Mouse (Mus musculus) stomach, embryonic 16.5 days (tissue): ENCODE results near the gene March8. TPM values are rescaled to one million over a fixed set of nuclear protein-coding genes. Genes with fewer than 3 reads are reported as not detected.

Experiments
- ATAC-seq: fragments of 200-750 bp; cut with Nextera tagmentation; 2 replicates; pipeline ENCODE4 v1.8.0; 2017; ENCODE audit warnings: moderate number of reproducible peaks, moderate TSS enrichment; ENCODE audit not compliant: insufficient read depth, low FRiP score
- H3K27ac ChIP-seq: fragments of 300-500 bp; sonication (generic); 2 replicates; pipeline ENCODE4 v1.5.1; 2014; ENCODE audit warnings: low read length
- H3K27me3 ChIP-seq: fragments of 300-500 bp; sonication (generic); 2 replicates; pipeline ENCODE4 v1.6.1; 2014; ENCODE audit warnings: low read length, control low read depth, mixed read lengths; ENCODE audit not compliant: control insufficient read depth, insufficient read depth
- H3K36me3 ChIP-seq: fragments of 300-500 bp; sonication (generic); 2 replicates; pipeline ENCODE4 v1.6.1; 2014; ENCODE audit warnings: low read length; ENCODE audit not compliant: control insufficient read depth, insufficient read depth
- H3K4me1 ChIP-seq: fragments of 300-500 bp; sonication (generic); 2 replicates; pipeline ENCODE4 v1.6.1; 2014; ENCODE audit warnings: low read length, control low read depth, mixed read lengths; ENCODE audit not compliant: control insufficient read depth, insufficient read depth
- H3K4me2 ChIP-seq: fragments of 300-500 bp; sonication (generic); 2 replicates; pipeline ENCODE4 v1.6.1; 2014; ENCODE audit warnings: low read depth, low read length, mixed read lengths
- H3K4me3 ChIP-seq: fragments of 300-500 bp; sonication (generic); replicated peaks from 2 replicates; pipeline ENCODE4 v1.5.1; 2014; ENCODE audit warnings: mild to moderate bottlenecking, low read length
- H3K9ac ChIP-seq: fragments of 300-500 bp; sonication (generic); 2 replicates; pipeline ENCODE4 v1.6.1; 2014; ENCODE audit warnings: low read length
- H3K9me3 ChIP-seq: fragments of 300-500 bp; sonication (generic); replicated peaks from 2 replicates; pipeline ENCODE4 v1.6.1; 2016; ENCODE audit warnings: low read length, control low read depth; ENCODE audit not compliant: control insufficient read depth
- WGBS: fragments of 180-500 bp; shearing (Covaris S2); extraction: QIAGEN DNeasy Blood & Tissue Kit; methylation state at CpG from one replicate; pipeline ENCODE4 v1.1.7; 2014; 5-methylcytosine and 5-hydroxymethylcytosine counted together
- polyA plus RNA-seq: library from polyadenylated mRNA; unstranded; fragments of >200 nt; fragmentation: Nextera tagmentation; extraction: Ambion mirVana; gene quantifications from 2 replicates; pipeline ENCODE4 v1.2.1, GENCODE M21; 2015

March8 gene
- polyA plus RNA-seq, 1 experiment from 2014 or later = 31.9 TPM

- Histone ChIP-seq H3K27ac (no peak overlapping the region), H3K27me3 (no peaks in the 10 kb centered on the region; the same call in 1 of the 2 replicates), H3K9ac (no peak overlapping the region), H3K9me3 (no peaks in the 10 kb centered on the region), H3K4me1 (no peaks in the 10 kb centered on the region), H3K36me3 (no peaks in the 10 kb centered on the region), H3K4me3 (no peak overlapping the region), H3K4me2 (no peak overlapping the region)
- WGBS = 57% methylated on average over 4 of the region's 4 CpGs
- no peak for ATAC-seq
Measured at GRCm38 (mm10) chr6:116440849-116441248, 103.0 kb downstream of the March8 start.

- Histone ChIP-seq H3K4me1 (peaks cover 2% of the 10 kb centered on the region; the same call in 1 of the 2 replicates), H3K9me3 (no peaks in the 10 kb centered on the region), H3K4me2 (no peak overlapping the region), H3K4me3 (no peak overlapping the region), H3K27ac (no peak overlapping the region), H3K36me3 (no peaks in the 10 kb centered on the region), H3K27me3 (peaks cover 14% of the 10 kb centered on the region), H3K9ac (no peak overlapping the region)
- 62% methylated on average over 4 of the region's 4 CpGs for WGBS
- no peak for ATAC-seq
Measured at GRCm38 (mm10) chr6:116455781-116456180, 118.0 kb downstream of the March8 start.

DNA sequence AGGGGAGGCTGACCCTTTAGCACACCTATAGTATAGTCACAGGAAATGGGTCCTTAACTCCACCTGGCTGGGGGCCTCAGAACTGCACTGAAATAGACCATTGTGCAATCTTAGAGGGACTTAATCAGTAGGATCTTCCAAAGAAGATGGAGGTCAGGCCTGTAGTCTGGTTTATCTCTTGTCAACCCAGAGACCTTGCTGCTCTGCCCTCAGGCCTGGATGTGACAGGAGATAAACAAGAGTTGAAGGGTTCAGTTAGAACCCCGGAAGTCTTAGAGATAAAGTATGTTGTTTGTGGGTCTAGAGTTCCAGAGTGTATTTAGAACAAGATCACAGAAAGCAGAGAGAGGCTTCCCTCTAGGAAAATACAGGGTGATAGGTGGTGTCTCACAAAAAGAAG, 118.7 kb downstream of the March8 start:
- H3K27me3 ChIP-seq = peaks cover 21% of the 10 kb centered on the region
- 29% methylated on average over 1 of the region's 1 CpGs for WGBS
- H3K4me3 ChIP-seq = no peak overlapping the region
- H3K4me2 ChIP-seq = no peak overlapping the region
- ATAC-seq = no peak
- H3K9ac ChIP-seq = no peak overlapping the region
- peaks cover 6% of the 10 kb centered on the region; the same call in 1 of the 2 replicates for H3K4me1 ChIP-seq
- no peaks in the 10 kb centered on the region for H3K36me3 ChIP-seq
- H3K9me3 ChIP-seq = no peaks in the 10 kb centered on the region
- H3K27ac ChIP-seq = no peak overlapping the region

DNA sequence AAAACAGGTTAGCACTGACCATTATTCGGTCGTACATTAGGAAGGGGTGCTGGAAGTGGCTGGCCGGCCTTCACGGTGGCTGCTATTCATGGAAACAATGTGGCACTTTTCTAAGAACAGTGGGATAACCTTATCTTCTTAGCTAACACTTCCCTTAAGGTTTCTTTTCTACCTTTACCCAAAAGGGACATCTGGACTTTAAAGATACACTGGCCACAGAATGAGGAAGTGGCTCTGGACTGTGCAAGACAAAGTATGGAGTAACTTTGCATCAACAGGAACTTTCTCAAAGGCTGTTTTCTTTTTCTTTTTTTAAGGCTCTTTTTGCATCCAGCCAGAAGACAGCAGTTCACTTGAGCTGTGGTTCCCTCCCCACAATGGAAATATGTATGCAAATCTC, 120.9 kb downstream of the March8 start:
- Histone ChIP-seq H3K27ac (no peak overlapping the region), H3K9ac (no peak overlapping the region), H3K4me3 (no peak overlapping the region), H3K36me3 (no peaks in the 10 kb centered on the region), H3K27me3 (peaks cover 25% of the 10 kb centered on the region), H3K9me3 (no peaks in the 10 kb centered on the region), H3K4me1 (peaks cover 6% of the 10 kb centered on the region; the same call in 1 of the 2 replicates), H3K4me2 (no peak overlapping the region)
- 79% methylated on average over 4 of the region's 4 CpGs for WGBS
- ATAC-seq = no peak

Other genes starting within 250 kb of the March8 start
- gene Tmcc1, start 144.5 kb upstream of the March8 start, polyA plus RNA-seq = 12.3 and 17.7 TPM in 2 replicates
- 40.0 and 46.4 TPM in 2 replicates for gene Washc2, start 130.0 kb upstream of the March8 start, polyA plus RNA-seq
- 4.2 and 5.2 TPM in 2 replicates for gene Zfand4, start 73.8 kb upstream of the March8 start, polyA plus RNA-seq
- gene Alox5, start 123.2 kb downstream of the March8 start, polyA plus RNA-seq = 3.4 and 3.9 TPM in 2 replicates
- gene Olfr211, start 151.1 kb downstream of the March8 start, polyA plus RNA-seq = not detected in 2 replicates
- not detected in 2 replicates for gene Olfr212, start 168.5 kb downstream of the March8 start, polyA plus RNA-seq
- not detected in 2 replicates for gene Olfr213, start 200.4 kb downstream of the March8 start, polyA plus RNA-seq
- 0.32 and 2.3 TPM in 2 replicates for gene Gm5580, start 213.1 kb downstream of the March8 start, polyA plus RNA-seq
- not detected in 2 replicates for gene Olfr214, start 216.2 kb downstream of the March8 start, polyA plus RNA-seq
- not detected in 2 replicates for gene Olfr215, start 246.2 kb downstream of the March8 start, polyA plus RNA-seq